Mouse (Mus musculus) spleen, embryonic (tissue): ENCODE measurements around the gene Ccdc28b.

Experiments
- CTCF ChIA-PET: fragments of 350-600 bp; sonication (Branson Sonifier 250); formaldehyde crosslinking; loops from one replicate; lab custom pipeline; 2022; lab: Charles Lee

Ccdc28b gene

GRCm38 (mm10) chr4:129588865-129589264, 34.9 kb downstream of the Ccdc28b start:
- CTCF ChIA-PET, result interaction anchor here (1.2 kb wide), 1 partner anchor 53 kb away, joined by 4 read pairs; no protein-coding TSS in a partner anchor

- CTCF ChIA-PET, result no interaction called here
Measured at GRCm38 (mm10) chr4:129586943-129587342, 36.8 kb downstream of the Ccdc28b start.

- CTCF ChIA-PET, result interaction anchor here (1.4 to 2.1 kb wide), 2 partner anchors 20 to 22 kb away, joined by 3 to 9 read pairs; no protein-coding TSS in a partner anchor
Measured at GRCm38 (mm10) chr4:129585773-129586172, 38.0 kb downstream of the Ccdc28b start.

- CTCF ChIA-PET, result interaction anchor here (1.1 to 2.1 kb wide), 3 partner anchors 12 to 23 kb away, joined by 3 to 9 read pairs (median 5); partner anchors contain the start of gene Lck
Measured at GRCm38 (mm10) chr4:129584884-129585608, 38.7 kb downstream of the Ccdc28b start.

GRCm38 (mm10) chr4:129584370-129584769, 39.4 kb downstream of the Ccdc28b start:
- CTCF ChIA-PET, result interaction anchor here (1.1 to 2.1 kb wide), 3 partner anchors 11 to 24 kb away, joined by 3 to 9 read pairs (median 5); partner anchors contain the start of gene Lck

- CTCF ChIA-PET, result no interaction called here
Measured at GRCm38 (mm10) chr4:129582251-129582650, 41.5 kb downstream of the Ccdc28b start.

GRCm38 (mm10) chr4:129580347-129580746, 43.4 kb downstream of the Ccdc28b start:
- CTCF ChIA-PET, result interaction anchor here (0.6 kb wide), 1 partner anchor 35 kb away, joined by 3 read pairs; no protein-coding TSS in a partner anchor

GRCm38 (mm10) chr4:129578466-129578865, 45.3 kb downstream of the Ccdc28b start, which contains the start of gene Fam167b:
TSS of gene Fam167b (minus strand) at chr4:129578549.
- CTCF ChIA-PET, result interaction anchor here (0.8 to 1.4 kb wide), 3 partner anchors 21 to 118 kb away, joined by 3 to 16 read pairs (median 3); partner anchors contain the start of gene Bsdc1

GRCm38 (mm10) chr4:129577688-129578087, 46.1 kb downstream of the Ccdc28b start:
- CTCF ChIA-PET, result interaction anchor here (0.8 to 1.4 kb wide), 4 partner anchors 20 to 28 kb away, joined by 3 read pairs; no protein-coding TSS in a partner anchor

- CTCF ChIA-PET, result interaction anchor here (0.7 to 1.4 kb wide), 5 partner anchors 19 to 34 kb away, joined by 3 read pairs; no protein-coding TSS in a partner anchor
Measured at GRCm38 (mm10) chr4:129576863-129577491, 46.8 kb downstream of the Ccdc28b start.

- CTCF ChIA-PET, result interaction anchor here (0.6 kb wide), 1 partner anchor 33 kb away, joined by 6 read pairs; the partner anchor contains the start of gene Hdac1
Measured at GRCm38 (mm10) chr4:129575171-129575844, 48.4 kb downstream of the Ccdc28b start.

GRCm38 (mm10) chr4:129573430-129573829, 50.3 kb downstream of the Ccdc28b start, which contains the start of gene Lck:
TSS of gene Lck (minus strand) at chr4:129573641.
- CTCF ChIA-PET, result interaction anchor here (1.0 kb wide), 1 partner anchor 12 kb away, joined by 5 read pairs; no protein-coding TSS in a partner anchor

GRCm38 (mm10) chr4:129573093-129573370, 50.7 kb downstream of the Ccdc28b start:
- CTCF ChIA-PET, result interaction anchor here (1.0 kb wide), 1 partner anchor 12 kb away, joined by 5 read pairs; no protein-coding TSS in a partner anchor

- CTCF ChIA-PET, result interaction anchor here (0.9 to 2.1 kb wide), 3 partner anchors 13 to 17 kb away, joined by 5 to 7 read pairs (median 7); no protein-coding TSS in a partner anchor
Measured at GRCm38 (mm10) chr4:129572236-129573092, 51.3 kb downstream of the Ccdc28b start.

- CTCF ChIA-PET, result interaction anchor here (0.9 to 2.1 kb wide), 2 partner anchors 15 to 17 kb away, joined by 7 read pairs; no protein-coding TSS in a partner anchor
Measured at GRCm38 (mm10) chr4:129571551-129572084, 52.1 kb downstream of the Ccdc28b start.

GRCm38 (mm10) chr4:129570028-129570427, 53.7 kb downstream of the Ccdc28b start:
- CTCF ChIA-PET, result interaction anchor here (0.6 kb wide), 2 partner anchors 211 to 219 kb away, joined by 3 to 5 read pairs; no protein-coding TSS in a partner anchor
